Mouse (Mus musculus) ovary, postnatal 36 days (tissue): ENCODE measurements around the gene Nr1h3.

Experiments
- DNase-seq: peaks from one replicate; pipeline ENCODE4 v3.0.0; 2022; ENCODE audit warnings: low spot score, mixed read lengths

The Nr1h3 gene

DNA sequence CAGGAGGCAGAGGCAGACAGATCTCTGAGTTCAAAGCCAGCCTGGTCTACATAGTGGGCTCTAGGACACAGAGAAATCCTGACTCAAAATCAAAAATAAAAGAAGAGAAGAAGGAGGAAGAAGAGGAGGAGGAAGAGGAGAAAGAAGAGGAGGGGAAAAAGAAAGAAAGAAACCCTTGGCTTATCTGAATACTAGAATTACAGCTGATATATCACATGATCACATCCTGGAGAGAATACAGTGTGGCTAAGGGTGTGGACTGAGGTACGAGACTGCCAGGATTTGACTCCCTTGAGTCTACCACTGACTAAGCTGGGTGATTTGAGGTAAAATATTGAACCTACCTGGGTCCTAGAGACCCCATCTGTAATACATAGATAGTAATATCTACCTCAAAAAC lies 16.4 kb downstream of the Nr1h3 start:
- no peak for DNase-seq

DNA sequence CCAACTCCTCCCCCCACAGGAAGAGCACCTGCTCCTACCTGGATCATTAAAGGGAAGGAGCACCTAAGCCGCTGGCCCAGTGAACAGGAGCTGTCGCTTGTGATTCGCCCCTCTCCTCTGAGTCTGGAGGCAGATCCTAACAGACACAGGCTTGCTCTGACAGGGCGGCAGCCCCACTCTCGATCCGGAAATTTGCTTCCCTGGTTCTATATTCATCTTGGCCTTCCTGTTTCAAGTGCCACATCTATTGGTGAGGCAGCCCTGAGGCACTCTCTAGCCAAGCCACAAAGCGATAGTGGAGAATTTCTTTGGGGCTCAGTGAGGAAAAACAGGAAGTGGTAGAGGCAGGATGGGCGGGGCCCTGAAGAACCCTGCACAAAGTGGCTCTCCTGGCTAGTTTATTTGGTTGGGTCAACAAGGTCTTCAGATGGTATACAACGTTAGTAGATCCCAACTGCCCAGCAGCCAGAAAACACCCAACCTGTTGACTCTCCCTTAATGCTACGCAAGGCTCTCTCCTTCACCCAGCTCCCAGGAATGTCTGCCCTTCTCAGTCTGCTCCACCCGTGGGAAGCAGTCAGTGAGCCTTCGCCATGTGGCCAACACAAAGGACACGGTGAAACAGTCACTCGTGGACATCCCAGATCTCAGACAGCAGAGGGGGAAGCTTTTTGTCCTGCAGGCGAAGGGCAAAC lies 18.8 kb downstream of the Nr1h3 start, which contains the start of gene Madd:
TSS of gene Madd (minus strand) at position 127 of the 695 bp plus-strand sequence.
- no peak for DNase-seq

DNA sequence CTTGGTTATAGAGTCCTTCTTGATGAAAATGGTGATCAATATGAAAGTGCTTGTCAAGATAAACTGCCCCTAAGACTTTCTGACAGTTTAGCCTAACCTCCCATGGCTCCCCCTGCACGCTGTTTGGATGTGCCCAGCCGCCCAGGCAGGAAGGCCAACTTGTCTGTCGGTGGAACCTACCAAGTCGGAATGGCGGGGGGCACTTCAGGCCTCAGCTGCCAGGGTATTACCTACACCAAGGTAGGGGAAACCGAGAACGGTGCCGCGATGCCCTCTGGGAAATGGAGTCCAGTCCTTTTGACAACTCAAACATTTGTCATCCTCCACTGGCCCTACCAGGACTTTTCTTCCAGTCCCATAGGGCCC lies 19.5 kb downstream of the Nr1h3 start:
- peak; percentile 89 for DNase-seq

DNA sequence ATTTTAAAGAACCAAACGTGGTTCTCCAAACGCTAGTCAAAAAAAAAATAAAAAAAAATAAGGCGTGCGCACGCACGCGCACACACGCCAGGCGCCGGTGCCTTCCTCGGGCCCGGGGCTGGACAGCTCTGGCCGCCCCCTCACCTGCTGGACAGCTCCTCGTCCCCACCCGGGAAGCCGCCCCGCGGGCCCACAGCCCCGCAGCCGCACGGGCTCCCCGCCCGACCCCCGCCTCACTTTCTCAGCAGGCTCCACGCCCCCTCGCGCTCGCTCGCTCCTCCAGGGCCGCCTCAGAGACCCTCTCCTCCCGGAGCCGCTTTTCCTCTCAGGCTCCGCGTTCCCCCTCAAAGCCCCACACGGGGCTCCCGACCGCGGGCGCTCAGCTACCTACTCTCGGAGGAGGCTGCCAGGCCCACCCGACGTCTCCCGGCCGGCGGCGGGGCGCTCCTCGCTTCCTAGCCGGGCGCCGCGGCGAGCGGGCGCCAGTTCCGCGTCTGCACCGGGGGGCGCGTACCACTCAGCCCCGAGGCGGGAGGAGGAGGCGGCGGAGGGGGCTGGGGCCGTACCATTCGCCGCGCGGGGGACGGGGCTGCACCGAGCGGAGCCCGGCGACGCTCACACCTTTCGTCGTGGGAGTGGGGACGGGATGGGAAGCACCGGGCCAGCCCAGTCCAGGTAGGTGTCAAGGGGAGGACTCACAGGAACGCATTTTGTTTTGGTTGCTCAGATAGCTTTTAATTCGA lies 20.1 kb downstream of the Nr1h3 start:
- peak; percentile 74 for DNase-seq

DNA sequence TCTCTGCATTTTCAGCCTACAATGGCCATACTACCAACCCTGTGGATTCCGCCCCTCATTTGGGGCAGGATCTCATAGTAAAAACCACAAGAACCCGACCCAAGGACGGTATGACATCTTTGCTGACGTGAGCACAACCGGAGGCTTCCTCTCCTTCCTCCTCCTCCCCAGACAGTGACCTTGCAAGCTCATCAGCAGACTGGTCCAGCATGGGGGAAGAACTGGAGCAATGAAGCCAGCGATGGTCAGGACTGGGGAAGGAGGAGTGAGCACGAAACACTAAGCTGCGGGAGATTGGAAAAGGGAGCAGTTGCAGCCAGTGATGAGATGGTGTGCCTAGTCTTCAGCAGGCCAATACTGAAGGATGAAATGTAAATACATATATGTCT lies 20.6 kb downstream of the Nr1h3 start:
- no peak for DNase-seq

DNA sequence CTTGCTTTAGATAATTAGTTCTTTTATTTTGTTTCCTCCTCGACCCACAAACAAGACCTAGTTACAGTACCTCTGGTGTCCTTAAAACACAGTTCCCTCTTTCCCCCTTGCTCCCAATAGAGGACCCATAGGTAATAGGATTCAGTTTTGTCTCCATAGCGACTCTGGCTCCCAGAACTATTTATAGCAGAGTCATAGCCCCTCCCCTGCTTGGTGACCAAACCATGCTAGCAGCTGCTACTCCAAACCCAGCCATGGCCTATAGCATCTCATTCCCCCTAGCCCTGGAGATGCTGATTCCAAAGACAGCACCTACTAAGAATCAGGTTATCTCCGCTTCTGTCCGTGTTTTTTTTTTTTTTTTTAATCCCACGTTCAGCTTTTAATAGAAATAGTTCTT lies 21.9 kb downstream of the Nr1h3 start:
- DNase-seq: no peak

DNA sequence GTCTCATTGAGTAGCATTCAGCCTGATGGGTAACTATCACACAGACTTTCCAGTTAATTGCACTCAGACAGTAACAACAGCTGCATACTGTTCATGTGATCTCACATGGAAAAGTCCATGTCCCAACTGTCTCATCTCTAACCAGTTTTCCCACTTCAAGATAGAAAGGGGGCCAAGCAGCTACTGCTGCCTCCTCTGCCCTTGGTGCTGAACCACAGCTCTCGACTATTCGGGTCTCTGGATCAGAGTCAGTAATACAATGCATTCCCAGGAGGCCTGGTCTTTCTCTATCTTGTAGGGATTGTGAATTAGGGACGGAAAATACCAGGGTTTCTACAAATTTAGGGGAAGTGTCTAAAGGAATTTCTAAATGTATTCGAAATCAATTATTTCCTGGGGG lies 22.8 kb downstream of the Nr1h3 start:
- no peak for DNase-seq

DNA sequence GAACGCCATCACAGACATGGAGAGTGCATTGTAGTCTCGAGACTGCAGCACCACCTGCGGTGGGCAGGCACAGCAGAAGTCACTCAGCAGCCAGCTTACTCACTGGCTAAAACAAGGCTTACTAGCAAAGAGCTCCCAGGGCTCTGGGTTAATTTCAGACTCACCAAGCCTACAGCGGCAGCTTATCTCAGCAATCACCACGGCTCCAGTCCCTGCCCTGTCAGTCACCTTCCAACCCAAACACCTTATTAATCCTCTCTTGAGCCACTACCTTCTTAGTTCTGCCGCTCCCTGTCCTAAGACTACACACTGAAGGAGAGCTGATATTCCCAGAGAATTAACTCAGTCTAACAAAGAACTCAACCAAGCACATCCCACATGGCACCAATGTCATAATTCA lies 26.4 kb downstream of the Nr1h3 start:
- no peak for DNase-seq

DNA sequence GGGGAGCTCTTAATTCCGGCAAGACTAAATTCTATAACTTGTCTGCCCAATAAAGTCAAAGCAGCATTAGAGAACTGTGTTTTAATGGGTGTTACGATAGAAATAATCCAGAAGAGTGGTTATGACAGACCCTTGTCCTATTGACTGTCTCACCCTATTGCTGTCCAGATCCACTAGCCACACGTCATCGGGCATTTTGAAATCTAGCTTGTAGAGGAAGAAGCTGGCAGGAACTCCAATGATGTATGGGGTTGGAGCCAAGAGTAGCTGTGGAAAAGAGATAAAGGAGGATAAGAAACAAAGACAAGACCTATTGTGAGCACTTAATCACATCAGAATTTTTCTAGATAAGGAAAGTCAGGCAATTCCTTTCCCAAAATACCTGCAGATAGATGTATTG lies 27.1 kb downstream of the Nr1h3 start:
- no peak for DNase-seq

DNA sequence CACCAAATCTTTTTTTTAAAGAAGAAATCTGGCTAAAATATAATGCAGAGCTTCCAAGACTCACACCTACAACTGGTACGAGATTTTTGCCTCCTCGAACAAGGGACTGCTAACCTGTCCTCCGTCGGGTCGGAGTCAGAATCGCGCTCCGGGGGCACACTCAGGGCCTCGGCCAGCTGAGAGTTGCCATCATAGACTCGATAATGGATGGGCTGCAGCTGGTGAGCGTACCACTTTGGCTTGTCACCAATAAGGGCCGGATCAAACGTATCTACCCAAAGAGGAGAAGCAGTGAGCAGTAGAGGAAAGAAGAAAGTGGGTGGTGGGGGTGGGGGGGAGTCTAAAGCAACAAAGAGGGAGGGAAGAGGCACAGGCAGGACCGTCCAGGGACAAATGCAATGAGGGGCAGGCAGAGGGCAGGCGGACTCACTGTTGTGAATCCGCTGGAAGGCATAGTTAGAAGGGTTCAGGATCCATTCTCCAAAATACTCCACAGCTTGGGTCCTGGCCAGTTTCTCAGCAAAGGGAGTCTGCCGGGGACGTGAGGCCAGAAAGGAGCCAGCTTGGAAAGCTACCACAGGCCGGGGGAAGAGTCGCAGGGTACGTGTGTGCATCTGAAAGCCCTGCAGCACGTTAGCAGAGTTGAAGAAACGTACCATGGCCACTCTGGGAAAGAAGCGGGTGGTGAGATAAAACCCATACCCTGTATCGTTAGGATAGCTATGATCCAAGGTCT lies 32.9 kb downstream of the Nr1h3 start:
- DNase-seq: no peak

DNA sequence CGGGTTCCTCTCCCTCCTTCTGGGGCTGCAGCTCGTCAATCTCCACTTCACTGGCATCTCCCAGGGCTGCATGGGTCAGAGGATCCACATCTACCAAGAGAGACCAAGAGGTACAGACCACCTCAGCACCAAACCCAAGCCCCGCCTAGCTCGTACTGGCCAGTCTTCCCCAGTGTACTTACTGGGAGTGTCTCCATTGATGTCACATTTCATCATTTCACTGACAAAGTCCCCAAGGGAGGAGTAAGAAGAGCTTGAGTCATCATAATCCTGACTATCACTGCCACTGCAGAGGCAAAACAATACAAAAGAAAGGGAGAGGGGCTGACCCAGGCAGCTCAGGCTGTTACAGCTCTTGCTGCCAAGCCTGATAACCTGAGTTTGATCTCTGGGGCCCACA lies 35.0 kb downstream of the Nr1h3 start:
- no peak for DNase-seq

DNA sequence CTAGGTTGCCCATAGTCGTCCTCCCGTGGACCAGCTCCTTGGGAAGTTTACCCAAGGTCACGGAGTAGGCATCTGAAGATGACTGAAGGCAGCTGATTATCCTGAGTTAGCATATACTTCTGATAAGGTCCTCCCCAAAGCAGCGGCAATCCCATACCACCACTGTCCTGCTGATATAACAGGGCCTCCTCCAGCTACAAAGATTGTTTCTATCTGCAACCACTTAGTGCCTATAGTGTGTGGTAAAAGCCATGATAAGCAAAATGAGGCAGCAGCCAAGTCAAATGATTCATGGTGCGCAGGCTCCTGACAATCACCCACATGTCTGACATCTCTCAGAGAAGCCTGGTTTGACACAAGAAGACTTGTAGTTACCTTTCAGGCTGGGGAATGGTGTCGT lies 37.6 kb downstream of the Nr1h3 start:
- no peak for DNase-seq

DNA sequence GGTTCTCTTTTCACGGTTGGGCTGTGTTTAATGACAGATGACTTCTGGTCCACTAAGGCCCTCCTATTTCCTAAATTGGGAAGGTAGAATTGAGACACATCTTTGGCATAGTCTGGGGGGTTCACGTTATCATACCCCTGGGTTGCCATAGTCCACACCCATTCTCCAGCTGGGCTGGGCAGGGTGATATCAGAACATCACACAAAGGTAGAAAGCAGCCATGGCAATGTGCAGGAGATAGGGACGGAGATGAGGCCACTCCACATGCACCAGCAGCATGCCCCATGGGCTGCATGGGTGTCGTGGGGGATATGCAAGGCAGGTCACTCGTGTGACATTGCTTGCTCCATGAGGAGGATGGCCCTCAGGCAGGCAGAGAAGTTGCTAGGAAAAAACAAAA lies 39.1 kb downstream of the Nr1h3 start:
- DNase-seq: no peak

DNA sequence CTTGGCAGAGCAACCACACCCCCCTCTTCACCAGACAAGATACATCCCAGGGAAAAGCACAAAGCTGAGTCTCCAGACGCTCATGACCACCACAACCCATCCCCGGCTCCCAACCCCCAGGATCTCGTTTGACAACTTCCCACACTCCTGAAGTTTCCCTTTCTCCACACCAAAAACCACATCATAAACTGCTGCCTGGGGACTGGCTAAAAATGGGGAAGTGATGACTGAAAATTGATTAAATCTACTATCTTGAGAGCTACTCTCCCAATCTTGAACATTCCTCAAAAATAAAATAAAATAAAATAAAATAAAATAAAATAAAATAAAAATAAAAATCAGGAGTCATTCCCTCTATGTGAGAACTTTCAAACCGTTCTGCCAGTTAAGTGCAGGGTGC lies 39.7 kb downstream of the Nr1h3 start:
- DNase-seq: no peak

DNA sequence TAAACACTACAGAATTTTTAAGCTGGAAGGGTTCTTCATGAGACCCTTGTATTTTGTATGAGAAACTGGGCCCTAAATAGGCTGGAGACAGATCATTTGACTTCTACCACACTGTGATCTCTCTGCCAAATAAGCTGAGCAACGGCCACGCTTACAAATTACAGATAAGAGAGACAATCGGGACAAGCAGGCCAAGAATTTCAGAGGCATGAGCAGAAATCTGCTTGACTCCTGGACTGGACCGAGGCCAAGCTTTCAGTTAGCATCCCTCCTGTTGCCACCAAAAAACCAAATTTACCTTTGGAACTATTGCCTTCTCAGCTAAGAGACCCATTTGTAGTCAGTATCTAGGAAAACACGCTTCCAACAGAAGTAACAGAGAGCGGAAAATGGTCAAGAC lies 42.0 kb downstream of the Nr1h3 start:
- no peak for DNase-seq

DNA sequence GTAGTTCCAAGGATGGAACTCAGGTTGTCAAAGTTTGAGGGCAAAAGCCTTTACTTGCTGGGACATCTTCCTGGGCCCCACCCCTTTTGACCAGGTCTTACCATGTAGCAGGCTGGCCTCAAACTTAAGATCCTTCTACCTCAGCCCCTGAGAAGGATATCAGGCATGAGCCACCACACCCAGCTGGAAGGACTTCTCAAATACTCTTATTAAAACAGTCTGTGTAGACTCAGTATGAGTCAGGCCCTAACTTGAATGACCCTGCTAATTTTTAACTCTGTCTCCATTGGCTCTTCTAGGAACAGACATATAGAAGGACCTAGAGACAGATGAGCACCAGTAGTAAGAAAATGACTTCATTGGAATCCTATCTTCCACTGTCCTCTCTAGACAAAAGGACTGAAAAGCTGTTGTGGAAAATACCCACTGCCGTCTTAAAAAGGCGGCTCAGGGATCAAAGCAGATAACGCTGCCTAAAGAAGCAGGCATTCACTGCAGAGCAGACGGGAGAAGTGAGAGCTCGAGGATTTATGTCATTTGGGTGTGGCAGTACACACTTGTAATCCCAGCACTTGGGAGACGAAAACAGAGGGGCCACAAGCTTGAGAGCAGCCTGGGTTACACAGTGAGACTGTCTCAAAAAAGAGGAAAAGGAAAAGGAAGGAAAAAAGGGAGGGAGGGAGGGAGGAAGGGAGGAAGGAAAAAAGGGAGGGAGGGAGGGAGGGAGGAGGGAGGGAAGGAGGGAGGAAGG lies 45.5 kb downstream of the Nr1h3 start:
- DNase-seq: no peak

DNA sequence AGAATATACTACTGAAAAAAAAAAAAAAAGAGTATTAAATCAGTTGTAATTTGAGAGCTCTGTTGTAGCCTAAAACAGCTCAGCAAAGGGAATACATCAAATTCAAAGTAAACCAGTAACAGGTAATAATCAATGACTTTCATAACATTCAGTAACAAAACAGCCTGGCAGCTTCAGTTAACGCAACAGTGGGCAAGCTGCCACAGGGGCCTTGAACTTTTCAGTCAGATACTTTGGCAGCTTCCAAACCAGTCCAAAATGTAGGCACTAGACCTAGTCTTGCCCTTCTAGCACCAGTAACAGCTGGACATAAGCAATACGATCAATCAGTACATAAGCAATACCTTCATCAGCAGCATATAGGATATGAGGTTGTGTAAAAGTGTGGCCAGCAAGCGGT lies 48.5 kb downstream of the Nr1h3 start:
- no peak for DNase-seq

DNA sequence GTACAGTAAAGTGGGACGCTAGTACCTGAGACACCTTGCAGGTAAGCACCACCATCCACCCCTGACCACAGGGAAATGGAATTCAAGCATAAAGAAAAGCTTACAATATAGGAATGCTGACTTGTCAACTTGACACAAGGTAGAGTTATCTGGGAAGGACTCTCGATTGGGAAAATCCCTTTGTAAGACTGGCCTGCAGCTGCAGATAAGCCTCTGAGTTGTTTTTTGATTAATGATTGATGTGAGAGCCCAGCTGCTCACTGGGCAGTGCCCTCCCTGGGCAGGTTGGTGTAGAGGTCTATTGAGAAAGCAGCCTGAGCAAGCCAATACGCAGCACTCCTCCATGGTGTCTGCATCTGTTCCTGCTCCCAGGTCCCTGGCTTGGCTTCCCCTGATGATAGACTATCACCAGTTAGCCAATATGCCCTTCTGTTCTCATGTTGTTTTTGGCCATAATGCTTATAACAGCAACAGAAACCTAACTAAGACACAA lies 49.7 kb downstream of the Nr1h3 start:
- no peak for DNase-seq

DNA sequence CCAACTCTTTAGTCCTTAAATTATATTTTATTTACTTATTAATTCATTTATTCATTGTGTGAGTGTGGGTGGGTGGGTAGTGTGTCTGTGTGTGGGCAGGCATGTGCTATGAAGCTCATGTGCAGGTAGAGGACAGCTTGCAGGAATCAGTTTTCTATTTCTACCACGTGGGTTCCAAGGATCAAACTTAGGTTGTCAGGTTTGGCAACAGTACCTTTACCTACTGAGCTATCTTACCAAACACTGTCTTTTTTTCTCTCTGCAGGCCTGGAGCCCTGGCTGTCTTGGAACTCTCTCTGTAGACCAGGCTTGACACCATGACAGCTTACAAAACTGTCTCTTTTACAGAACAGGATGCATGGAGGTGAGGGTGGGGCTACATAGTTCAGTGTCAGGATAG lies 51.3 kb downstream of the Nr1h3 start:
- DNase-seq: no peak

DNA sequence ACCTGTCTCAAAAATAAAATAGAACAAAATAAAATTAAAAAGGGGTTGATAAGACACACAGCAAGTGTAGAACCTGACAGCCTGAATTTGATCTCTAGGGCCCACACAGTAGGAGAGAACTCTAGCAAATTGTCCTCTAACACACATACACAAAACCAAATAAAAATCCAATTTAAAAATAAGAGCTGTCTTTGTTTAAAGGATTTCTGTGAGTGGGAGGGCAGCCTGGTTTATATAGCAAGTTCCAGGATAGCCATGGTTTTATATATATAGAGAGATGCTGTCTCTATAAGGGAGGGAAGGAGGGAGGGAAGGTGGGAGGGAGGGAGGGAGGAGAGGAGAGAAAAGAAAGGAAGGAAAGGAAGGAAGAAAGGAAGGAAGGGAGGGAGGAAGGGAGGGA lies 54.5 kb downstream of the Nr1h3 start:
- DNase-seq: no peak

DNA sequence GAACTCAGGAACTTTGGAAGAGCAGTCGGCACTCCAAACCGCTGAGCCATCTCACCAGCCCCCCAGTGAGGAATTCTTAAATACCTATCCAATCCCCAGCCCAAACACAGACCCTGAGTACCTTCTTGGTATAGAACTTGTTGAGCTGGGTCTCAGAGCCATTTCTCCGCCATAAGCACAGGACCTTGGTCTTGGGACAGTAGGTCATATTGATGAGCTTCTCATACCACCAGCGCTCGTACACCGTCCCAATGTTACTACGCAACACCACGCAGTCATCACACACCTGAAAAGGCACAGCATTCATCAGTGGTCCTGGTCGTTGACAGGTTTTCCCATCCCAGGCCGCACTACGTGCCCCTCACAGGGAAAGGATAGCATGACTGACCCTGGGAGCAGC lies 59.2 kb downstream of the Nr1h3 start:
- no peak for DNase-seq

DNA sequence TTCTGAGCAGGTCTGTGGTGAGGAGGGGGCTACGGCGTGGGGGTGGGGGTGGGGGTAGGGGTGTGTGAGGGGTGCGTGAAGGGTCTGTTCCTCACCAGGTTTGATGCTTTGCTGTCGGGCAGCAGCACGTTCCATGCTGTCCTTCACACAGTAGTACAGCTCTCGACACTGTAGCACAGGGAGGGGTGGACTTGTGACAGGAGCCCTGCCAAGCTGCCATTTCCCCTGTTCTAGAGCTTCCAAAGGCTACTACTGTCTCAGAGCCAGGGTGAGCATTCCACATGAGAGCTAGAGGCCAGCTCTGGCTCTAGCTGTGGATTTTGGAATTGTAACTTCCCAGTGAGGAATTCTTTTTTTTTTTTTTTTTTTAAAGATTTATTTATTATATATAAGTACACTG lies 59.7 kb downstream of the Nr1h3 start:
- no peak for DNase-seq
